Mouse (Mus musculus) layer of hippocampus, postnatal 25 days (tissue): ENCODE results near the gene Nsrp1. TPM values are rescaled to one million over a fixed set of nuclear protein-coding genes. Genes with fewer than 3 reads are reported as not detected.

Experiments
- DNase-seq, 2 experiments: peaks; one replicate each; pipeline ENCODE4 v3.0.0; 2022; ENCODE audit warnings: mixed read lengths in 2 of 2, low spot score in 1 of 2; ENCODE audit errors: extremely low spot score in 1 of 2
- total RNA-seq, 2 experiments: library from RNA; stranded (reverse); gene quantifications; 2 replicates each; pipeline ENCODE4 v1.2.3; 2021

Gene Nsrp1
- total RNA-seq, 2 experiments from 2014 or later, result 18.1 to 20.9 TPM

DNA sequence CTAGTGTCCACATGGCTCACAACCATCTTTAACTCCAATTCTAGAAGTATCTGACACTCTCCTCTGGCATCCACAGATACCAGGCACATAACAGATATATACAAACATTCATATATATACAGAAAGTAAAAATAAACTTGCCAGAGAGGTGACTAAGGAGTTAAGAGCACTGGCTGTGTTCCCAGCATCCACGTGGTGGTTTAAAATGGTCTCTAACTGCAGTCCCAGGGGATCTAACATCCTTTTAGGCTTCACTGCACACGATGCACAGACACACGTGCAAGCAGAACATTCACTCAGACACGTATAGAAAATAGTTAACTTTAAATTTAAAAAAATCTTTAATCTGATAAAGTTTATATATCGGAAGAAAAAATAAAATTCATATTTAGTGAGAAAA lies 16.3 kb downstream of the Nsrp1 start:
- DNase-seq, result no peak

DNA sequence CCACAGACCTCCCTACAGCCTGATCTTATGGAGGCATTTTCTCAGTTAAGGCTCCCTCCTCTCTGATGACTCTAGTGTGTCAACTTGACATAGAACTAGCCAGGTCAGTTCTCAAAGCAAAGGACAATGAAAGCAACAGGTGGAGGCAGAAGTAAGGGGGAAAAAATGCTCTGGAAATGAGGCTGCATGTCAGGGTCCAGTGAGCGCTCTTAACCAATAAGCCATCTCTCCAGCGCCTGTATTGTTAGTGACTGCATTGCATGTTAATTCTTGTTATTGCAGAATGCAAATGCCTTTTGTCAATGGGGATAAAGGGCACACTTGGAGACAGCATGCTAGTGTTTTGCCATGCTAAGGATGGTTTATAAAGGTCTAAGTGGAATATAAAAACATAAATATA lies 35.4 kb downstream of the Nsrp1 start:
- DNase-seq, result no peak

DNA sequence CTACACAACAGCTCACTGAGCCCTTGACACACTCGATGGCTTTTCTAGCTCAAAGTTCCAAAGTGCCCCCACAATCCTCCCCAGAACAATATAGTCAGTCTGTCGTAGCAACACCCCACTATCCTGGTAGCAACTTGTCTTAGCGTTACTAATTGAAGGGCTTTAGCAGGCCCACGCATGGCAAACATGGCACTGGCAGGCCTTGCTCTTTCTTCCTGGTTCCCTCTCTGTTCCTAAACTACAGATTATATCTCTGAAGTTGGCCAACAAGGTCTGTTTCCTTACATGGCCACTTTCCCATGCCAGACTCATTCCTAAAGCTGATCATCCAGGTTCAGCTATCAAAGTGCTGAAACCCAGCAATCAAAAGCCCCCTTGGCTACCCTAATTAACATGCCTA lies 36.3 kb downstream of the Nsrp1 start:
- DNase-seq, result no peak

DNA sequence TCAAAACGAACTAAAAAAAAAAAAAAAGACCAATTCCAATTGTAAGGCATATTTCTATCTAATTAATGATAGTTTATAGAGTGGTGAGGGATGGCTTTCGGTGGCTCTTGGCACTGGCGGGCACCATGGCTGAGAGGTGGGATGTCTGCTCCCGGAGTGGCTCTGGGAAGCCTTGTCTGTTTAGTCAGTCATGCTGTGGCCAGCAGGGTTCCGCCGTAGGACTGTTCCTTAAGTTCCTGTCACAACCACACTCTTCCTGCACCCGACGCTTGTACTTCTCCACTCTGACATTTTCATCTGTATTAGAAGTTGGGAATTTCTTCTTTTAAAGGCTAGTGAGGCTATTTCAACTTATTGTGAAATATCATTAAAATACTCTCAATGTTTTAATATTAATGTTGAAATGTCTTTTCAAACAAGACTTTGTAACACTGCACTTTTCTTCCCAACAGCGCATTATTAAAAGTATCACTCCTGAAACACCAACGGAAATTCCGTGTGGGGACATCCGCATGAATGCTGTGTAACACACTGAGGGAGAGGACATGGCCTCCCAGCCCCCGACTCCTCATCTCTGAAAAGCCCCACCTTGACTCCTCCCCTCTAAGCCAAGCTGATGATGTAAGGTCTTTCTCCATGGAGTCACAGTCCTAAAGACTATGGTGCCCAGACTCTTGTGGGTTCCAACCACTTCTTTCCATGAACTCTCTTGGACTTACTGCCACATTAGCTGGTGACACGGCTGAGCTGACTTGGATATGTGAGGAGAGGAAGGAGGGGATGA lies 46.9 kb downstream of the Nsrp1 start:
- no peak for DNase-seq

DNA sequence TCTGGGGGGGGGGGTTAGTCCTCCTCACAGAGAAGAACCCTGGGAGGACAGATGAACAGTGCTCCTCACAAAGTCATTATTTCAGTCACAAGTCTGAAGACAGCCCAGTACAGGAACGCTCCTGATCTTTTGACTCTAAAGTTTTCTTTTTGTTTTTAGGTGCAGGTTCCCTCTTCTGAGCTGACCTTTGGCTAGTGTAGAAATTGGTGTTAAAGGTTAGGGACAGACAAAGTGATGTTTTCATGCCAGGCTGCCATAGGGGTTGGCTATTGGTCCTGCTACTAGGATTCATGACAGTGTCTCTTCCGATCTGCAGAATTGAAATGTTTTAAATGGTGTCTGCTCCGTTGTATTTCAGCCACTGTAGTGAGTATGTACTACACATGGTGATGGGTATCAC lies 50.1 kb downstream of the Nsrp1 start:
- no peak for DNase-seq

DNA sequence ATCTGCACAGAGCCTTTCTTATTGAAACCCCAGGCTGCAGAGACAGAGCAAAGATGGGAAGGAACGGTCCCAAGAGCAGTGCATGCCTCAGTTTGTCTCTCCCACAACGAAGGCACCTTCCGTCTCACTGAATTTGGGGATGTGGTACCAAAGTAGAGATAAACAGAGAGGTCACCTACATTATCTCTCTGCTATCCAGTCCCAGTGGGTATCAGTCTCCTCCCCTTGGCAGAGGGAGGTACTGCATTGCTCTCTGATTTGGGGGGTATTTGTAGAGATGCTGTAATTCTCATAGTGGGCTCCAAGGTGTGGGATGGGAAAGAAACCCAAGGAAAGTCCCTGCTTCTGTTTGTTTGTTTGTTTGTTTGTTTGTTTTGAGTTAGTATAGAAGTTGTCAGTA lies 51.7 kb downstream of the Nsrp1 start:
- DNase-seq, result no peak

DNA sequence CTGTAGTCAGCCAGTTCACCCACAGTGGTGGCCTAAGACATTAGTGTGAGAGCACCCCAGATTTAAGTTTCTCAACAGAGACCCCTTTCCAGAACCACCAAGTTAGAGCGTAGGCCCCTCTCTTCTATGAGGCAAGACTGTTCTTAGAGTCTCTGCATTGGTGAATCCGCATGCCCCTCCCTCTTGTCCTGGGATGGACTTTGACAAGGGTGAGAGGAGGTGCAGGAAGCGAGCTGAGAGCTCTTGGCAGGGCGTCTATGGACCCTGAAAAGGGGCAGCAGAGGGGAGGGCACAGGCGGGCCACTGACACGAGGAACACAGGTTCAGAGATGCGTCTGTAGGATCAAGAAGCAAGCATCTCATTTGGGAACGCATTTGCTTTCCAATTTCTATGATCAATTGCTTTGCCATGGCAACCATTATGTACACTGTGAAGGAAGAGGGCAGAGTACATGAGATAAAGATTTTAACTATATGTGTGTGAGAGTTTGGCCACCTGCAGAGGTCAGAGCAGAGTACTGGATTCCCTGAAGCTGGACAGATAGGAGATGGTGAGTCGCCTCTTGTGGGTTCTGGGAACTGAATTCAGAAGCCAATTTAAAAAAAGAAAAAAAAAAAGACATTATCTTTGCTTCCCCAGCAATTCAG lies 56.4 kb downstream of the Nsrp1 start:
- DNase-seq, result no peak

DNA sequence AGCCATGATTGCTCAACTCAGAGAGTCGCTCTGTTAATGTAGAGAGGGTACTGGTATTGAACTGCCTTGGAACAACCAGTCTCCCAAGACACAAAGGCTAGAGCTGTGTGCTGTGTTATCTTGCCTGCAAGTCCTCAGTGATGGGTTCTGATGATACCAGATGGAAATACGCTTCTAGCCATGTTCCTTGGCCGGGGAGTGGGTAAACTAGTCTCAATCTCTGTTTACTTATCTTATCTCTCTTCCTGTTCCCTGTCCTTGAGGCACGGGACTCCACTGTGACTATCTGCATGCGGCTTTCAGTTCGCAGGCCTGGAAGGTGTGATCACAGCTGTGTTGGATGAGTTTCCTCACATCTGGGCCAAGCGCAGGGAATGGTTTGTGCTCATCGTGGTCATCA lies 58.7 kb downstream of the Nsrp1 start:
- no peak for DNase-seq

DNA sequence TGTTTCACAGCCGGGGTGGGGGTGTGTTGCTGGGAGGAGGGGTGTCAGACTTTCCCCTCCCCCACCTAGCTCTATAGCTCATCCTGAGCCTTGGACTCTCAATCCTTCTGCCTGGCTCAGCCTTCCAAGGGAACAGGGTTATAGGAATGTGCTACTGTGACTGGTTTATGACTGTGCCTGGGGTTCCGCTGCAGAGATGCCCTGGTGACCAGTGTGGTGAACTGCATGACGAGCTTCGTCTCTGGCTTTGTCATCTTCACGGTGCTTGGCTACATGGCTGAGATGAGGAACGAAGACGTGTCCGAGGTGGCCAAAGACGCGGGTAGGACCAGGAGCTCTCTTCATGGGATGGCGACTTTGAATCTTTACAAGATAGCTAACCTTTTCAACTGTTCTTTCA lies 60.2 kb downstream of the Nsrp1 start:
- no peak for DNase-seq

DNA sequence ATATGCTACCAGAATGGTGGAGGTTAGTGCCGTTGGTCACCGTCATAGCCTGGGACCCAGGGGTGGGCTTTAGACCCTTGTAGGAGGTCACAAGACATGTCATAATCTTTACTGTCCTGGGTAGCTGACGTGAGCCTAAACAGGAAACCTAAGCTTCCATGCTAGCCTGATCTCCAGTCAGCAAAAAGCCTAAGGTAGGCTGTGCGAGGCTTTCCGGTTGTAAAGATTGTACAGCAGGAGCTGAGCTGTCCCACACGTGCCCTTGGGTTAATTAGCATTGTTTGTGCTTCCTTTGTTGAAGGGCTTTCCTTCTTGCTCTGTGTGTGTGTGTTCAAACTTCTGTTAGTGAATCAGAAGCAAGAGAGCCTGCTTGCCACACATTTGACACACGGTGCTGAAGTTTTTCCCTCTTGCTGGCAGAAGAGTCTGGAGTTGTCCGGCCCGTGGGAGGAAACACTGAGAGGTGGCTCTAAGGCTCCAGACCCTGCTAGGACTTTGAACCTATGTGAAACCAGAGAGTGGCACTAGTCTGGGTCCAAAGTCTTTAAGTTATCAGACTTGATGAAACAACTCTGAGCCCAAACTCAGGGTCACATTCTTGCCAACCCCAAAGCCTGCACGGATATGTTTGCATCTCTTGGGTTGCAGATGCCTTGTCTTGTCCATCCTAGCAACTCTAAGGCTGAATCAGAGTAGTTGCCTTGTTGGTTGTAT lies 67.3 kb downstream of the Nsrp1 start:
- no peak for DNase-seq

DNA sequence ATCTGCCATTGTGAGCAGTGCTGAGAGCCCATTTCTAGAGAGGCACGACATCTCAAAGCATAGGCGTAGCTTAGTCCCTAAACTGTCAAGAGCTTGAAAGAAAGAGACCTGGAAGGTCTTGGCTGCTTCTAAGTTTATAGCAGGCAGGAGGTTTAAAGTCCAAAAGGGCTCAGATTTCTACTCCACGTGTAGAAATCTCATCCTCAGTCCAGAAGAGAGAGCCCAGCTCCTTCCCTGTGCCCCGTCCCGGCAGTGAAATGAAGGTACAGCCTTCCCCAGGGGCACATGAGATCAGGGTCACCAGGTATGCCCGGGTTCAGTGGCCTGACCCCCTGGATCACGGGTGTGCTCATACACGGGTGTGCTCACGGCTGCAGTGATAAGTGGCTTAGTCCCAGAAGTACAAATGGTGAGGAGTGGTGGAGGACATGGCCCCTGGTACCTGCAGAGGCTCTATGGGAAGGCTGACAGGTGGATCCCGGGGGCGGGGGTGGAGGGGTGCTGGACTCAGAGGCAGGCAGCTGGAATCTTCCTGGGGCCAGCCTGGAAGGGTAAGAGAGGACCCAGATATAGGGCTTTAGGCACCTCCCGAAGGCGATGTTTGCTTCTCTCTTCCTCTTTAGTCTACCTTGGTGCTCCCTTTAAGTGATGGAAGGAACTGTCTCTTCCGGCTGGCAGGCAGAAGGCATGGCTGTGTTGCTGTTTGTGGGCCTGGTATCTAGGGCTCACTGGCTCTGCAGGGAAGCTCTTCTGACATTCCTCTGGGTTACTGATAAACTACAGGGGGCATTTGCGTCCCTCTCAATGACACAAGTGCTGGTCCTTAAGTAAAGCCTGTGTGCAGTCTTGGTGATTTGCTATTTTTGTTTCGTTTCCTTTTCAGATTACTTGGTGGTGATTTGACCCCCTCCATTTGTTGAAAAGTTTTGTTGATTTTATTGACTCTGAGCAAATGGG lies 68.9 kb downstream of the Nsrp1 start:
- DNase-seq, result no peak

DNA sequence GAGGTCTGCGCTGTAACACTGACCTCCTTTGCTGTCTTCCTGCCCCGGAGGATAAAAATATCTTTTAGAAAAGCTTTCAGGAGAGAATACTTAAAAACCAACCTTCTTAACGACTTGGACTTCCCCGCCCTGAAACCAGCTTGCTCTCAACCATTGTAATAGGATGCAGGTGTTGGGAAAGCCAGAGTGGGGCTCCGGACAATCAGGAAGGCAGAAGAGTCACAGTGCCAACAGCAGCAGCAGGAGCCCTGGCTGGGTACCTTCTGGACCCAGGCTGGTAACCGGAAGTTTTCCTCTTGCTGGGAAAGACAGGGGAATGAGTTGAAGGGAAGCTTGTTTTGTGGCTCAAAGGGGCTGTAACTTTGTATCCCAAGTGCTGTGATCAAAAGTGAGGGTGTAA lies 71.6 kb downstream of the Nsrp1 start:
- DNase-seq, result no peak

DNA sequence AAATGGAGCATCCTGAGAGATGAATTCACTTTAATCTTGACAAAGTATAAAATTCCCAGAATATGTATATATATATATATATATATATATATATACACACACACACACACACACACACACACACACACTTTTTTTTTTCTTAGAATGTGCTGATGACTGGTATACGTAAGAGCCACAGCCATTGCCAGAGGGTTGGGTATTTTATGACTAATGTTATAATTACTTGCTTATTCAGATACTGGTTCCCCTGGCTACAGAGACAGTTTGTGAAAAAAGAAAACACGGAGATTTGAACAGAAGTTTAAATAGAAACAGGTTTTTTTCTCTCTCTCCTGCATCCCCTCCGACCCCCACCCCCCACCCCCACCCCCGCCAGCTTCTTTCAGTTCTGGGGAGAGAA lies 72.4 kb downstream of the Nsrp1 start:
- DNase-seq, result no peak

DNA sequence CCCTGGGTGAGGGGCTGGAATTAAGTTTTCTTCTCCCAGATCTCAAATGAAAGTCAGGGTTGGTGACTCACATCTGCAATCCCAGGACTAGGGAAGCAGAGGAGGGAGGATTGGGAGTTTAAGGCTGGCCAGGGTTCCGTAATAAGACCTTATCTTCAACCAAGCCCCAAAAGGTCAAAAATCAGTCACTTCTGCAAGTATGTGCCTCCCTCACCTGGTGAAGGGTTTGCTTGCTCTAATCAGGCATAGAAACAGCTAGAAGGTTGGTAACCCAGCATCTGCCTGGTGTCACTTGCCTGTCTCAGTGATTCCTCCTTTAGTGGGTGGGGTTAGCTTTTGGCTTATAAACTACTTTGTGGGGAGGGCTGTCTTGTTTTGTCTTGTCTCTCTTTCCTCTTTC lies 75.9 kb downstream of the Nsrp1 start:
- no peak for DNase-seq

DNA sequence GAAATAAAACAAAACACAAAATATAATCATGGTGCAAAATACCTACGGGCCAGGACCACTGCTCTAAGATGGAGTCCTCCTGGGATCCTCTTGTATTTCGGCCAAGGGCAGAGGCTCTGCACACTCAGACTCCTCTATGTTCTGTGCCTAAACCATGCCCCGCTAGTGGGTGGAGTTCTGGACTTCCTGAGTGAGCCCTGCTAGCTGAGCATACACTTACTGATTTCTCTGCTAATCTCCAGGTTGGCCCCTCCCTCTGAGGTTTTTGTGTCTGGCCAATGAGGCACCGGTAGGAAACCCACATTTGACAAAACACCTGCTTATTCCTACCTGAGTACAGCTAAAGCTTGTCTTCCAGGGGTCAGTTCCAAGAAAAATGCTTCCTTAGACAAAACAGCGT lies 77.5 kb downstream of the Nsrp1 start:
- DNase-seq, result no peak

DNA sequence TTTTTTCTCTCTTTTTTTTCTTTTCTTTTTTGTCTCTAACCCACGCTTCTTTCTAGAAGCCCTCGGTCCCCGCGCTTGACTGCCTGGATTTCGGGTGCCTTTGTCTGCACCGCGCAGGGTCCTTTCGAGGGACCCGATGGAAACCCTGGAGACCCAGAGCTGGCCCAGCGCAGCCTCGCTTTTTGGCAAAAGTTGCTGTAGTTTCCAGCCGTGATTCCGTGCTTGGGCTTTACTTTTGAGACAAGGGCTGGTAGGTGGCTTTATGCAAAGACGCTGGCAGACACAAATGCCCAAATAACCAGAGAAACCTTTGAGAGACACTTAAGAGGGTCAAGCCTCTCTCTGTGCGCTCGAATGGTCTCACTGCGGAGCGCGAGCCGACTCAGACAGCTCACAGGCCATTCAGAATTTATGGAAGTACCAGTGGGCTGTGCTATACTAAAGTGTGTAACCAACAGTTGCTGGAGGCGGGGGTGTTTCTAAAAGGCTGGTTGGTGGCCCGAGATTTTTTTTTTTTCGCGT lies 79.5 kb downstream of the Nsrp1 start:
- DNase-seq, result no peak

DNA sequence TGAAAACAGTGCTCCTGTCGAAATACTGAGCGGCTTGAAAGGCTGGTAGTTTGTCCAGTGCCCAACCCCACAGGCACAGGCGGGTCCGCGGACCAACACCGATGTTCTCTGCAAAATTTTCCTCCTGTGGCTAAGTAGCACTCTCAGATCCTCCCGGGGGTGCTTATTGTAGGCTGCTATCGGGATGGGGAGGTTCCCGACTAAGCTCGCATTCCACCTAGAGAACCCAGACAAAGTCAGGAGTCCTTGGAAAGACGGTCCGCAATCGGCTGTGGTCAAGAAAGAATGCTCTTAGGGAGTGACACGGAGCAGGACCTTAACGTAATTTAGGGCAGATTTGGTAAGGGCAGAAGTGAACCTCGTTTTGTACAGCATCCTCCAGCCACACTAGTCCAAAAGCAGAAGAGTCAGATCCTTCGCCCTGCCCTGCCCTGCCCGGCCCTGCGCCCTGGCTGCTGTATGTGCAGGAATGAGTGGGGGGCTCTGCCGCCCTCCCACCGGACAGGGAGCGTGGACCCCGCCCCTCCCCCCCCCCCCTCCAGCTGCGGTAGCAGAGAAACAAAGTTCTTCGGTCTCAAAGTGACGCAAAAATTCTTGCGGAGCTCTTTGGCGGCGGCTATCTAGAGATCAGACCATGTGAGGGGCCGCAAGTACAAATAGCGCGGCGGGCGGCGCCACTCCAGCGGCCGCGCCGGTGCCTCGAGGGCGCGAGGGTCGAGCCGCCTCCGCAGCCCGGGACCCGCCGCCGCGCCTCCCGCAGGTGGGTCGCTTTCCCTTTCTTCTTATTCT lies 80.1 kb downstream of the Nsrp1 start, which contains the start of gene Slc6a4:
Gene Slc6a4 (plus strand): TSS at position 688 of the 789 bp plus-strand sequence.
- no peak for DNase-seq

DNA sequence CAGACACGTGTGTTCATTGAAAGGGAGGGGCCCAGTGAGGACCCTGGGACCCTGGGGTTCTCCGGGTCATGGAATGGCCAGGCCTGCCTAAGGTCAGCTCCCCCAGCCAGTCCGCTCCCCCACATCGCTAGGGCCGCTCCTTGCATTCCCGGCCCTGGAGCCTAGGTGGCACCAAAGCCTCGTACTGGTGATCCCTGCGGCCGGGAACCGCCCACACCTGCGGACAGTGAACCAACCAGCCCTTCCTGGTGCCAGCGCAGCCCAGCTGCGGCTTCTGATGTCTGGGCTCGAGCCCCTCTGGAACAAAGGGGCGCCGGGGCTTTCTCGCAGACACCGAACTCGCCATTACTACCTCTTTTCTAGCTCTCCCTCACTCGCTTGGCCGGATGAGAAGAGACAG lies 80.9 kb downstream of the Nsrp1 start:
- DNase-seq, result peak; percentile 52 to 69

DNA sequence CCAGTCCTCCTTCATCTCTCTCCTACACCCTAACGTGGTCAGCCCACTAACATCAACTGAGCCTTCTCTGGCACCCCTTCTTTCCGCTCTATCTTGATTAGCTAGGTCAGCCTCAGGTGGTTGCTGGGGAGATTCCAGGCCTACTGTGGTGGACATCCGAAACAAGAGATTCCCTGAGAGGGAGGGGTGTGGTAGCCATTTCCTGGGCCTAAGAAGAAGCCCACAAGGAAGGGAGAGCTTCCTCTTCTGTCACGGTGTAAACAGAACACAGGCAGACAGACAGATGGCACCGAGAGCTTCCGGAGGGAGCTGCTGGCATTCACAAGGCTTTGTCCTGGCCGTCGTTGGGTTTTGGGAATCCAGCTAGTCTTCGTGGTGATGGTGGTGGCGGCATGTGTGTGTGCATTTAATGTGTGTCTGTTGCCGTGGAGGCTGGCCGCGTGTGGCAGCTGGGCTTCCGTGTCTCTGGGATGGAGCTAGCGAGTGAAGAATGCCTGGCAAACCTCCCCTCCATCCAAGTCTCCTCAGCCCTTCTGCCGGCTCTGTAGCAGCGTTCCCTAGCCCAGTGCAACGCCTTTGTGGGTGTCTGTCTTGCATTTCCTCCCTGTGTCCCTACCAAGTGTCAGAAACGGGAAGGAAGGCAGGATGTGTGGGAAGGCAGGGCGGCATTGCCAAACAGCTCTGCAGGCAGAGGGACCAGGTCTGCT lies 82.1 kb downstream of the Nsrp1 start:
- no peak for DNase-seq
